Mouse (Mus musculus): ENCODE data around the gene Tpp1.

Gene Tpp1

DNA sequence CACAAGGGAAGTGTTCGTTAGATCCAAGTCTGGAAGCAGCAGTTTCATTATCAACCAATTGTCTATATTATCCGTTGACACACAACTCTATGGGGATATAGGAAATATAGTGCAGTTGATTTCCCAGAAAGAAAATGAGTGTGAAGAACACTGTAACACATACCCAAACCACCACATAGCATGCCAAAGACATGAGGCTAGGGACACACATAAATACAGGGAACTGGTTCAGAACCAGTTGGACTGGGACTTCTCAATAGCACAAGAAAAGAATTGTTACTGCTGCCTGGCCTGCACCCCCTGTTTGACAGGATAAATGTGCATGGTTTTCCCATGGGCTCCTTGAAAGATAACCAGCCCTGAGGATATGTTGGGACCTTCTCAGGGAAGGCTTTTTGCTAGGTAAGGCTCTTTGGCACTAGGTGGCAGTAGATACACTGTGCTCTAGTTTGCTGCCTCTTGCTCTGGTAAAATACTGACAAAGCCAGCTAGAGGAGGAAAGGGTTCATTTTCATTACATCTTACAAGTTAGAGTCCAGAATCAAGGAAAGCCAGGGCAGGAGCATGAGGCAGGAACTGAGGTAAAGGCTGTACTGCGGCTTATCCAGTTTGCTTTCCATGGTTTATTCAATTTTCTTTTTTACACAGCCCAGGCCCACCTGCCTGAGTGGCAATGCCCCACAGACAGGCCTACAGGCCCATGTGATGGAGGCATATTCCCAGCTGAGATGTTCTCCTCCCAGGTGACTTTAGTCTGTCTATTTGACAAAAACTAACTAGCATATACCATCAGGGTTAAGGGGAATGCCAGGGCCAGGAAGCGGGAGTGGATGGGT, 25.7 kb downstream of the Tpp1 start:
- peak; percentile 70 for DNase-seq (ENCODE audit: low spot score)

DNA sequence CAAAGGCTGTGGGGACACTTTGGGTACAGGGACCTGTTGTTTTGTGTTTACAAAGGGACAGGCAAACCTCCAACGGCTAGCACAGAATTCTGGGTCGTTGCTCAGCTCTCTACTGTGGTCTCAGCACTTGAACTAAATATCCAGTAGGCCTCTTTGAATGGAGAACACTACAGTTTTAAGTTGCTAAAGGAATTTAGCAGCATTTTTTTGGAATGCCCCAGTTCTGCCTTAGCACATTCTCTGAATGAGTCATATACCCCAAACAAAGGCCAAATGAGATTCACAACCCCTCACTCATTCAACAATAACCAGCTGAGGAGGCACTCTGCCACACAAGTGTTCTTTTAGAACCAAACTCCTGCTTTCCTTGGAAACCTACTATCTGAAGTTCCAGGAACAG, 30.1 kb downstream of the Tpp1 start:
- no peak for DNase-seq (ENCODE audit: low spot score)

DNA sequence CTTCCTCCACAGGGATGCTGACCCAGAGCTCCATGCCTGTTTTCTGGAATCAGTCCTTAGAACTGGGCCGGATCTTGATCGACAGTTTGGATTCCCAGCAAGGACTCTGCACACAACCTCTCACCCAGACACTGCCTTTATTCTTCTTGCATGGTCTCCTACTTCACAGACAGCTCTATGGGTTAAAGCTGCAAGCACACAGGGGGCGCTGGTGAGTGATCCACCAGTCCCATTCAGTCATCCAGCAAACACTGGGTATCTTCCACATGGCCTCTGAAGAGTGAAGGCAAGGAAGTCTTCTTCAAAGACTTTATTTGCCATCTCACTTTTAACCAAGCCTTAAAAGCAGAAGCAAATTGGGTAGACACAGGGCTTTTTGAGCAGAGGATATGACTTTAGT, 36.7 kb downstream of the Tpp1 start:
- no peak for DNase-seq (ENCODE audit: low spot score)

DNA sequence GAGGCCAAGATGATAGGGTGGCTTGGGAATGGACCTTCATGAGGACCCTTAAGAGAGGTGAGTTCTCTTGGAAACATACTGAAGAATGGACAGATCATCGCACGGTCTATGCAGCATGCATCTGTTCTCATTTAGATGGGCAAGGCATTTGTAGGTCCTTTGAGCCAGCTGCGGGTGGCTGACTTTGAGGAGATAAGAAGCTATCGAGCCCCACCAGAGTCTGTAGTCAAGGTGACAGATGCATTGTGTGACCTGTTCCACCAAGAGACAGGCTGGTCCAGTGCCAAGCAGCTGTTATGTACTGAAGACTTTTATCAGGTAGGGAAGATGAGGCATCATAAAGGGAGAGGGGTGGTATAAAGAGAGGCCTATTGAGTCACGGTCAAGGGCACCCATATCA, 43.3 kb downstream of the Tpp1 start:
- no peak for DNase-seq (ENCODE audit: low spot score)

DNA sequence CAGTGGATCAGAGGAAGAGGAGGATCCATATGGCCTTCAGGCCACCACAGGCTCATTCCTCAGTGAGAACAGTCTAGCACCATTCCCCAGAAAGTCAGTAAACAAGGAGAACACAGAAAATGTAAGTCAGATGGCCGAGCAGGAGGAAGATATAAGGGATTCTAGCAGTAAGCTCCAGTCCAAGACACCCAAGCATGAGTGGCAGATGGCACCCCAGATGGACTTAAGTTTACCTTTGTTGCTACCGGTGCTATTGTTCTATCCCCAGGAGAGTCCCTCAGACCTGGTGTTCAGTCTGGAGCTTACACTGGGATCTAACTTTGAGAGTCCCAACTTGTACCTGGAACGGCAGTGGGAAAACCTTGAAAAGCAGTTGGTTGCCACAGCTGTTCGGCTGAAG, 48.2 kb downstream of the Tpp1 start:
- no peak for DNase-seq (ENCODE audit: low spot score)

DNA sequence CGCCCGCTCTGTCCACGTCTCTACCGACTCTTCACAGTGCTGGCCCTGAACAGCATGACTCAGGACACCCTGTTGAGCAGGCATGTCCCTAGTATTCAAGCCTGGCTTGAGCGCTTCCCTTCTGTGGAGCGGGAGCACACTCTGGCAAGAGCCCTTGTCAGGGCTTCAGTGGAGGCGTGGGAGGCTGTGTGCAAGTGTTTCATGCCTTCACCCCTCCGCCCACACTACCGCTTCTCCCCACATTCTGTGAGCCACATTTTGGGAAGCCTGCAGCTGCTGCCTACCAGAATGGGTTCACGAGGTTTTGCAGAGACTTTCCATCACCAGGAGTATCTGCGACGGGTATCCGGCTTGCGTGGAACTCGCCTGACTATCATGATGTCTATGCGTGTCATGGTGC, 48.9 kb downstream of the Tpp1 start:
- DNase-seq (ENCODE audit: low spot score): no peak
